Mouse (Mus musculus) E14TG2a.4 (cell line): ENCODE data around the gene Gm10354.
"Not testable (repeated sequence)": the region's sequence is repeated elsewhere in the genome, so short reads cannot be mapped to it uniquely, and the experiment has no call there.

Experiments
- CTCF ChIP-seq: conservative IDR thresholded peaks from 2 replicates; pipeline ENCODE4 v1.5.1; 2014; ENCODE audit warnings: low read length
- NANOG ChIP-seq: IDR thresholded peaks from 2 replicates; pipeline ENCODE4 v1.6.1; 2014; ENCODE audit warnings: borderline replicate concordance, low read length, mixed read lengths

- not testable (repeated sequence) for TF ChIP-seq CTCF, NANOG
Measured at GRCm38 (mm10) chr5:14961502-14961901, 17.2 kb downstream of the Gm10354 start.
